Mouse (Mus musculus): ENCODE data around the gene Art3. TPM values are rescaled to one million over a fixed set of nuclear protein-coding genes. Genes with fewer than 3 reads are reported as not detected.
A peak's percentile ranks its signal among the peaks of the same experiment; 100 is the strongest.

Art3 gene
- polyA plus RNA-seq, 1 experiment from 2014 or later: 2.9 TPM

GRCm38 (mm10) chr5:92403562-92404399 is 72.2 kb downstream of the Art3 start:
- H3K4me3 ChIP-seq: no peak overlapping the region
- WGBS: 36% methylated on average over 9 of the region's 10 CpGs
- no peaks in the 10 kb centered on the region for H3K36me3 ChIP-seq
- peaks cover 15% of the 10 kb centered on the region; the same call in 1 of the 2 replicates for H3K4me1 ChIP-seq
- H3K27me3 ChIP-seq: no peaks in the 10 kb centered on the region
- no peak overlapping the region for H3K9ac ChIP-seq
- H3K27ac ChIP-seq: no peak overlapping the region
- no peak overlapping the region for H3K4me2 ChIP-seq (replicated peaks)
- H3K9me3 ChIP-seq: no peaks in the 10 kb centered on the region
- peak; percentile 73 for ATAC-seq (ENCODE audit: insufficient number of reproducible peaks, insufficient read depth, low FRiP score, low TSS enrichment)

DNA sequence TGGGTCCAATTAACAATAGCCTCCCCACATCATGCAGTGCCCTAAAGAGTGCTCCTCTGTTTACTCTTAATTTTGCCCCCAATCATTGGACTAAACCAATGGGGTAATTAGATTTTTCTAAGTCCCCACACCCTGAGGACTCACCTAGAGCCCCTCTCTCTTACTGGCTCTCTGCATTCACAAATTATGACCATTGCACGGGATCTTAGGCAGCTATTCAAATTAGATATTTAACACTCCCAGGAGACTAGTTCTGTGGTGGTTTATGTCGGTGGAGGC is 72.7 kb downstream of the Art3 start:
- no peak overlapping the region for H3K27ac ChIP-seq
- WGBS: 8% methylated on average over 2 of the region's 2 CpGs
- H3K4me3 ChIP-seq: no peak overlapping the region
- no peak overlapping the region for H3K4me2 ChIP-seq (replicated peaks)
- H3K9ac ChIP-seq: no peak overlapping the region
- no peaks in the 10 kb centered on the region for H3K27me3 ChIP-seq
- H3K9me3 ChIP-seq: no peaks in the 10 kb centered on the region
- peaks cover 15% of the 10 kb centered on the region; the same call in 1 of the 2 replicates for H3K4me1 ChIP-seq
- peak; percentile 13; the same call in 1 of the 2 replicates for ATAC-seq (ENCODE audit: insufficient number of reproducible peaks, insufficient read depth, low FRiP score, low TSS enrichment)
- H3K36me3 ChIP-seq: no peaks in the 10 kb centered on the region

DNA sequence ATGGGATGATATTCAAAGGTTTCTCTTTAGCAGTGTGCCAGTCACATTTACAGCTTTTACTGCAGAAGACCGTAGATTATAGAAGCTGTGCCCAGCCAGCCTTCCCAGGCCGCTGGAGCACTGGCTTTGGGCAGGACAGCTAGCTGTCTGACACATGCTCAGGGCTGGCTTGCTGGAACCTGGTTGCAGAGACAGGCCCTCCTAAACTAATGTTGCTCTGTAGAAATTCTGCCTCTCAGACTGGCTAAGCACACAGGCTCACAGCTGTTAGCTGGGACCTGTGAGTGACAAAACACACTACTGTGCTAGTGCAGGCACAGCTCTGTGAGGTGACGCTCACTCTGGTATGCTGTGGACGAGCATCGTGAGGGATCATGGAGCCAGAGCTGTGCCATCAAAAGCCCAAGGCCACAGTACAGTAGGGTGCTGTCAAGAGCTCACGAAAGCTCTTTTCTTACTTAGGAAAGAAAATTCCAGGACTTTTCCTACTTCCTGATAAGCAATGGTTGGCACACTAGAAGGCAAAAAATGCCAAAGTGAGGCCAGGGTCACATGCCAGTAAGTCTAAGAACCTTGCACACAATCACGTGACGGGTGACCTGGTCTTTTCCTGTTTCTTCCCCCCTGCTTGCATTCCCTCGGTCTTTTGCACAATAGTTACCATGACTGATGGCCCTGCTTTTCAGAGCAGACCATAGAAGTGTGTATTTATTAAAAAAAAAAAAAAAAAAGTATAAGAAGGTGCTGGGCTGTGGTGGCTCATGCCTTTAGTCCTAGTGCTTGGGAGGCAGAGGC is 77.9 kb downstream of the Art3 start:
- H3K4me1 ChIP-seq: no peaks in the 10 kb centered on the region
- no peak for ATAC-seq (ENCODE audit: insufficient number of reproducible peaks, insufficient read depth, low FRiP score, low TSS enrichment)
- no peak overlapping the region for H3K9ac ChIP-seq
- peaks cover 8% of the 10 kb centered on the region for H3K36me3 ChIP-seq
- no peak overlapping the region for H3K4me2 ChIP-seq (replicated peaks)
- H3K9me3 ChIP-seq: no peaks in the 10 kb centered on the region
- H3K27ac ChIP-seq: no peak overlapping the region
- no peaks in the 10 kb centered on the region for H3K27me3 ChIP-seq
- 75% methylated on average over 9 of the region's 9 CpGs for WGBS
- H3K4me3 ChIP-seq: no peak overlapping the region

- H3K27me3 ChIP-seq: no peaks in the 10 kb centered on the region
- ATAC-seq (ENCODE audit: insufficient number of reproducible peaks, insufficient read depth, low FRiP score, low TSS enrichment): no peak
- 87% methylated on average over 5 of the region's 5 CpGs for WGBS
Measured at GRCm38 (mm10) chr5:92410486-92410885, 78.9 kb downstream of the Art3 start.

GRCm38 (mm10) chr5:92411461-92412140 is 80.0 kb downstream of the Art3 start:
- WGBS: 81% methylated on average over 7 of the region's 7 CpGs
- no peak for ATAC-seq (ENCODE audit: insufficient number of reproducible peaks, insufficient read depth, low FRiP score, low TSS enrichment)

More at GRCm38 (mm10) chr5:92410486-92410885, 78.9 kb downstream of the Art3 start:
- H3K4me3 ChIP-seq: no peak overlapping the region
- no peak overlapping the region for H3K9ac ChIP-seq
- no peak overlapping the region for H3K27ac ChIP-seq
- no peaks in the 10 kb centered on the region for H3K4me1 ChIP-seq
- H3K36me3 ChIP-seq: peaks cover 15% of the 10 kb centered on the region
- H3K9me3 ChIP-seq: no peaks in the 10 kb centered on the region
- H3K4me2 ChIP-seq (replicated peaks): no peak overlapping the region

DNA sequence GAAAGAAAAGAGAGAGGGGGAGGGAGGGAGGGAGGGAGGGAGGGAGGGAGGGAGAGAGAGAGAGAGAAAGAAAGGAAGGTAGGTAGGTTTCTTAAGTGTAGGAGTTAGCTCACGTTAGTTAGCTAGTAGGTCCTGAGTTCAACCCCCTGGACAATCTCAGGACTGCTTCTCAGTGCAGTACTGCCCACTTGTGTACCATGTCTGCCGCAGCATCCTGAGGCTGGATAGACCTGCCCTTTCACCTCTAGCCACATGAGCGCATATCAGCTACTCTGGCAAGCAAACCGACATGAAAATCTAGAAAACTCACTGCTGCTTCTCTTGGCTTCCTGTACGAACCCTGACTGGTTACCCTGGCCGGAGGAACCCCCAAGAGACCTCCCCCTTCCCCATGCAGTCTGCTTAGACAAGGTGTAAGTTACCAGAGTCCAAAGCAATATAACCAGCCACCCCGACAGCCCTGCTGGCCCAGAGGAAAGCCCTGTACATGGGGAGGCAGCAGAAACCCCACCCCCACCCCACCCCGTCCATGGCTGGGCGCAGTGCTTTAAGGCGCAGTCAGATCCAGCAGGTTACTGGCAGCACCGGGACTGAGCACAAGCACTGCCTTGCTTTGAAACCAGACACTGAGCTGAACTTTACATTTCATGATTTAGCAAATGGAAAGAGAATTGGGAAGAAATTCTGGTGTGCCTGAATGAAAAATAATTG is 81.8 kb downstream of the Art3 start:
- Histone ChIP-seq H3K27ac (no peak overlapping the region), H3K4me3 (no peak overlapping the region), H3K9ac (no peak overlapping the region), H3K4me2 (replicated peaks) (no peak overlapping the region), H3K4me1 (no peaks in the 10 kb centered on the region), H3K27me3 (no peaks in the 10 kb centered on the region), H3K9me3 (no peaks in the 10 kb centered on the region), H3K36me3 (peaks cover 38% of the 10 kb centered on the region)
- 78% methylated on average over 11 of the region's 11 CpGs for WGBS
- no peak for ATAC-seq (ENCODE audit: insufficient number of reproducible peaks, insufficient read depth, low FRiP score, low TSS enrichment)

More at GRCm38 (mm10) chr5:92411461-92412140, 80.0 kb downstream of the Art3 start:
- Histone ChIP-seq H3K27ac (no peak overlapping the region), H3K4me3 (no peak overlapping the region), H3K4me2 (replicated peaks) (no peak overlapping the region), H3K27me3 (no peaks in the 10 kb centered on the region), H3K9ac (no peak overlapping the region), H3K36me3 (peaks cover 21% of the 10 kb centered on the region), H3K4me1 (no peaks in the 10 kb centered on the region), H3K9me3 (no peaks in the 10 kb centered on the region)

GRCm38 (mm10) chr5:92413982-92414375 is 82.4 kb downstream of the Art3 start:
- peaks cover 41% of the 10 kb centered on the region for H3K36me3 ChIP-seq
- WGBS: 76% methylated on average over 8 of the region's 8 CpGs
- H3K4me1 ChIP-seq: no peaks in the 10 kb centered on the region
- ATAC-seq (ENCODE audit: insufficient number of reproducible peaks, insufficient read depth, low FRiP score, low TSS enrichment): no peak
- H3K27ac ChIP-seq: no peak overlapping the region
- no peak overlapping the region for H3K4me2 ChIP-seq (replicated peaks)
- no peak overlapping the region for H3K9ac ChIP-seq
- H3K27me3 ChIP-seq: no peaks in the 10 kb centered on the region
- no peak overlapping the region for H3K4me3 ChIP-seq
- H3K9me3 ChIP-seq: no peaks in the 10 kb centered on the region

- 93% methylated on average over 11 of the region's 11 CpGs for WGBS
- Histone ChIP-seq H3K27ac (no peak overlapping the region), H3K4me2 (replicated peaks) (no peak overlapping the region), H3K36me3 (peaks cover 77% of the 10 kb centered on the region), H3K4me3 (no peak overlapping the region), H3K9ac (no peak overlapping the region), H3K27me3 (no peaks in the 10 kb centered on the region), H3K9me3 (no peaks in the 10 kb centered on the region), H3K4me1 (no peaks in the 10 kb centered on the region)
- no peak for ATAC-seq (ENCODE audit: insufficient number of reproducible peaks, insufficient read depth, low FRiP score, low TSS enrichment)
Measured at GRCm38 (mm10) chr5:92424126-92424525, 92.5 kb downstream of the Art3 start.

DNA sequence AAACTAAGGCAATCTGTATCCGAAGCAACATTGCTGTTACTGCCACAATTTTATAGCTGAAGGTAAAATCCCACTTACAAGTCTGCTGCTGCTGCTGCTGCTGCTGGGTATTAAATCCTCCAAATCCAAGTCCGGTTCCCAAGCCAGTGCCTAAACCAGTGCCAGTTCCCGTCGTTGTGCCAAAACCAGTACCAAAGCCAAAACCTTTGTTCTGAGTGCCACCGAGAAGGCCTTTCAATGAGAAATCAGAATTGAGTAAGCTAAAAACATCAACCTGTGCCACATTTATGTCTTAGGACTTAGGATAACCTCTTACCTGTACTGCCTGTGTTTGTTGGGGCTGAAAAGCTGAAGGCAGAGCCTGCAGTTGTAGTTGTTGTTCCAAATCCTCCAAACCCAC is 99.1 kb downstream of the Art3 start:
- H3K9me3 ChIP-seq: no peaks in the 10 kb centered on the region
- H3K27me3 ChIP-seq: no peaks in the 10 kb centered on the region
- H3K4me2 ChIP-seq (replicated peaks): no peak overlapping the region
- no peak overlapping the region for H3K4me3 ChIP-seq
- H3K9ac ChIP-seq: no peak overlapping the region
- peaks cover 2% of the 10 kb centered on the region; the same call in 1 of the 2 replicates for H3K4me1 ChIP-seq
- H3K36me3 ChIP-seq: peaks cover 34% of the 10 kb centered on the region
- no peak overlapping the region for H3K27ac ChIP-seq
- no peak for ATAC-seq (ENCODE audit: insufficient number of reproducible peaks, insufficient read depth, low FRiP score, low TSS enrichment)
- 91% methylated on average over 5 of the region's 5 CpGs for WGBS

DNA sequence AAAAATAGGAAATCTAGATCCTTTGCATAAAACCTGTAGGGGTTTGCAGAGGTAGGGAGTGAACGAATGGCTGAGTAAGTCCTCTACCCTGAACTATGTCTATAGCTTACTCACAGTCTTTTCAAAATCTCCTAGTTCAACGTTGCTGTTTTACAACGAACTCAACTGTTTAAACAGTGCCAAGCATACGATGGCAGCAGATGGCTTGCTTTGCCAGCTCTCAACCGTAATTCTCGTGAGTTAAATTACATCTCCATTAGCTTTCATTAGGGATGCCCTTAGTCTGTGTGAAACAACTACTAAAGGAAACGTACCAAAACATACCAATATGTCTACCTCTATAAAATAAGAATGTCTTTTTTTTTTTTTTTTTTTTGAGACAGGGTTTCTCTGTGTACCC is 100.0 kb downstream of the Art3 start:
- WGBS: 85% methylated on average over 7 of the region's 7 CpGs
- Histone ChIP-seq H3K9me3 (no peaks in the 10 kb centered on the region), H3K9ac (no peak overlapping the region), H3K4me1 (peaks cover 2% of the 10 kb centered on the region; the same call in 1 of the 2 replicates), H3K4me2 (replicated peaks) (no peak overlapping the region), H3K4me3 (no peak overlapping the region), H3K27me3 (no peaks in the 10 kb centered on the region), H3K36me3 (peaks cover 30% of the 10 kb centered on the region), H3K27ac (no peak overlapping the region)
- no peak for ATAC-seq (ENCODE audit: insufficient number of reproducible peaks, insufficient read depth, low FRiP score, low TSS enrichment)

DNA sequence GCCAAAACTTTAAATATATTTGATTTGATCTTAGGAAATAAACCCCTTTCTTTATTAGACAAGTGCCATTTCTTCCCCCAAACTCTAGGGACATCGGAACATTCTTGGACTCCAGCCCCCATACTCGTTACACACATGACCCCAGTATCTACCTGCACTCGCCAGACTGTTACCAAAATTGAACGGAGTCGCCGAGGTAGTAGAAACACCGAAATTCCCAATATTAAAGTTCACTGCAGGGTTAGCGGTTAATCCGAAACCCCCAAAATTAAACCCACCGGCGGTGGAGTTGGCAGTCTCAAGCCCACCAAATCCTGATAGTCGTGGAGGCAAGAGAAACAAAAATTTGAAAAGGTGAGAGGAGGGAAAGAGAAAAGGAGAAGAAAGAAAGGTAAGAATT is 102.4 kb downstream of the Art3 start:
- Histone ChIP-seq H3K4me1 (peaks cover 2% of the 10 kb centered on the region; the same call in 1 of the 2 replicates), H3K9me3 (no peaks in the 10 kb centered on the region), H3K4me3 (peak overlapping the region; percentile 78), H3K4me2 (replicated peaks) (peak overlapping the region; percentile 79), H3K9ac (peak overlapping the region; percentile 96), H3K36me3 (peaks cover 7% of the 10 kb centered on the region), H3K27me3 (no peaks in the 10 kb centered on the region), H3K27ac (peak overlapping the region; percentile 74; the same call in 1 of the 2 replicates)
- no peak for ATAC-seq (ENCODE audit: insufficient number of reproducible peaks, insufficient read depth, low FRiP score, low TSS enrichment)
- under 1% methylated on average over 12 of the region's 12 CpGs for WGBS

Data from embryonic facial prominence, embryonic 12.5 days (tissue).